Comparison of ENCODE assay signal across 7 mouse cellular contexts in the genomic region with DNA sequence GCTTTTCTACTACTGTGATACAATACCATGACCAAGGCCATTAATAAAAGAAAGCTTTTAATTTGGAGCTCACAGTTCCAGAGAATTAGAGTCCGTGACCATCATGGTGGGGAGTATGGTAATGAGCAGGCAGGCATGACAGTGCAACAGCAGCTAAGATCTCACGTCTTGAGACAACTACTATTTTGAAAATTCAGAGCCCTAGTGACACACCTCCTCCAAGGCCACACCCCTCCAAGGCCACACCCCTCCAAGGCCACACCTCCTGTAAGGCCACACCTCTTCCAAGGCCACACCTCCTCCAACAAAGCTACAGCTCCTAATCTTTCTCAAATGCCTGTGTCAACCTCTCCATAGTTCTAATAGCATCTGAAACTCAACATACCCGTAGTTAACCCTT. TPM values are rescaled to one million over a fixed set of nuclear protein-coding genes. Genes with fewer than 3 reads are reported as not detected.
A peak's percentile ranks its signal among the peaks of the same experiment; 100 is the strongest.
DNase-seq lines count a peak whose midpoint lies in the region; ATAC-seq lines count a peak whose summit lies in the region.

No protein-coding gene starts in this region.

- no peaks in the 10 kb centered on the region for H3K27me3 ChIP-seq in midbrain, embryonic 13.5 days

- H3K36me3 ChIP-seq in midbrain, embryonic 13.5 days, result peaks cover 16% of the 10 kb centered on the region

- H3K27ac ChIP-seq in midbrain, embryonic 13.5 days, result no peak overlapping the region

- H3K4me2 ChIP-seq in midbrain, embryonic 13.5 days (replicated peaks), result no peak overlapping the region

- H3K9ac ChIP-seq in midbrain, embryonic 13.5 days (replicated peaks), result no peak overlapping the region

- ATAC-seq in midbrain, embryonic 13.5 days, result no peak

- no peak overlapping the region for H3K4me3 ChIP-seq in midbrain, embryonic 13.5 days (replicated peaks)

- 50% methylated on average over 3 of the region's 3 CpGs for WGBS in midbrain, embryonic 13.5 days

- H3K4me1 ChIP-seq in midbrain, embryonic 13.5 days (replicated peaks), result peaks cover 12% of the 10 kb centered on the region

- DNase-seq in CD4-positive helper T cell, adult 2 months (ENCODE audit: low read depth, low spot score), result peak; percentile 55
- peak; percentile 89 for DNase-seq in ES-CJ7 (ENCODE audit: low read depth, low spot score)
- peak; percentile 81 for DNase-seq in c-Kit-positive CD71-positive TER-119-positive erythroid progenitor cells, embryonic 14.5 days (ENCODE audit: low spot score)
- peak; percentile 63 to 80 for DNase-seq in kidney, adult 8-10 months
- DNase-seq in lung, postnatal 36 days, result peak; percentile 46
- peak; percentile 42 for DNase-seq in yolk sac, embryonic 10.5 days (ENCODE audit: low spot score)

- H3K9me3 ChIP-seq in midbrain, embryonic 13.5 days, result no peaks in the 10 kb centered on the region

RNA-seq across cellular contexts. Expression of a gene that starts 1.8 kb away (rescaled TPM):
- polyA plus RNA-seq in midbrain, embryonic 13.5 days (2015; fragmentation: Nextera tagmentation; extraction: Ambion mirVana), result 232 and 248 TPM in 2 replicates
